Mouse (Mus musculus): ENCODE measurements at regions not wholly inside any gene's neighbourhood (a gene's known extent, or its start where the extent isn't known, plus 50 kb on each side); places are given as distances from the start of the nearest gene placed in this dataset.

DNA sequence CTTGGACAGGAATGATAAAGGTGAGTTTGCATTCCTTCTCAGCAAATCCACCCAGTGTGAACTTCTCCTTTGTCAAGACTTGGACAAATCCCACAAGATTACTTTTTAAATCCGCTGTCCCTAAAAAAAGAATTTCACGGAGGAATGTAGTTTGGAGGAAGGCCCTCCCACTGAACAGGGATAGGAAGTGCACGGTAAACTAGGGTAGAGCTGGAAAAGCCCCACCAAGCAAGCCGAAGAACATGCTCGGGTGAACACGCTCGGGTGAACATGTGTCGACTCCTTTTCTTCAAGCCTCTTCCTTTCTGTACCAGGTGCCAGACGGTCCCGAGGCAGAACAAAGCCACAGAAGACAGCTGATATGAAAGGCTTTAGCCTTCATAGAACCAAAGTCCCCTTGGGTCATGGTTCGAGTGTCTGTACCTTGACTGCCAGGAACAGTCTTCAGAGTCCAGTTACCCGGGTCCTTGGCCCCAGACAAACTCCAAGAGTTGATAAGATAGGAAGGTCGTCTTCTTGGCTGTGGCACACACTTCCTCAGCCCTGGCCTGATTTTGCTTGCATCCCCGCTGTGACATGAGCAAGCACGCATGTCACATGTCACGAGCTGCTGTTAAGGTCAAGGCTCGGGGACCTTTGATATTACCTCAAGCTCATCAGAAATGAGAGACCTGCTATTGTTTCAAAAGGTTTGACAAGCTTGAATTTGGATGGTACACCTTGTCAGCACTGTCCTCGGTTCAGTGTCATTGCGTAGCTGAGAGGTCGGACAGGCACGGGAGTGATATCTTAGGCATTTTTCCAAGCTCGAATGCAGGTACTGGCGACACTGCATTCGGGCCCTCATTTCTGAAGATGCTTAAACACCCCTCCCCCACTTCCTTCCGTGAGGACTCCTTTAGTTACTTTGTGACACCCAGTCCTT is 51.5 kb upstream of the Ryk start:
- no peak for DNase-seq

DNA sequence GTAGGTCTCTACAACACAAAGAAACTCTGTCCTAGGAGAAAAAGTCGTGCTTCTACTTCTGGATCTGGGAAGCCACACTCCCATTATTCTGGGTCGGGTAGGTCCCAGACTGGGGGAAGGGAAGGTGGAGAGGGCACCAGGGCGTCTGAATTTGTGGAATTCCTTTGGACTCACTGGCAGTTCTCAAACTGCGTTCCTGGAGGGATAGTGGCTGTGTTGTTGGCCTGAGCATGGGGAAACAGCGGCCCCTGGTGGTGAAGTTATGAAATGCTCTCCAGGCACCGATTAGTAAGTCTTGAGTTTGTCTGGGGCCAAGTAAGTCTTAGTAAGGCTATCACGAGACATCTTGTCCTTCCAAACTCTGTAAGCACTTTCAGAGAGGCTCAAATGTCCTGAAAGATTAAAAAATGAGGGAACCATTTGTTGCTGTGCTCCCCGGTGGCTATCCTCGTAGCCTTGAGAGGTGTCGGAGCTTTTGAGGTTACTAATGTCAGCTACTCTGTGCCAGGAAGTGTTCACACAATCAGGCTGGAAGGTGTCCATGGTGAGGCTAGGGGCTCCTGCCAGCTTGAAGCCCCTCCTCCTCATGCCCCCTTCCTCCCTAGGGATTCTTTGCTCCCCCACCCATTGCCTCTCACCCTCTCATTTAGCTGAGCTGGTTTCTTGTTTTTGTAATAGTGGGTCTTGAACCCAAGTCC is 50.2 kb upstream of the Ryk start:
- DNase-seq: peak; percentile 82
